In the genomic region with DNA sequence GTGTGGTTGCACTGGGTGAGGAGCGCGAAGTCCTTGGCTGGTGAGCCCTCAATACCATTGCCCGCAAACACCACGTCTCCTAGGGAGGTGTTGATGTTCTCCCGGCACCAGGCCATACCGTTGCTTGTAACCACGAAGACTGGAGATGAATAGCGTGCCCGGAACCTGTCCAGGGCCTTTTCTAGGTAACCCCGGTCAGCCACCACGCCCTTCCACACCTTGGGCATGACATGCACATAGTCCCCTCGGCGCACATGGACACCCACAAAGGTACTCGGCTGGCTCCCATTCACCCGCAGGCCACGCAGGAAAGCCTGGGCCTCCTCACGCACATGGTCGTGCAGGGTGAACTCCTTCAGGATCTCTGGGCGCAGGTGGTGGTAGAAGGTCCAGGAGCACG, we compare ENCODE assay signal across 6 mouse cellular contexts. TPM values are rescaled to one million over a fixed set of nuclear protein-coding genes. Genes with fewer than 3 reads are reported as not detected.
"Had no signal": no experiment of that assay in that cellular context is flagged by ENCODE, and none has a peak within 500 bp of the region (broad histone marks: within the 10 kb centered on the region; RNA-seq: fewer than 3 reads in every experiment).

No protein-coding gene starts in this region.

RNA-seq across cellular contexts. Expression of gene Fut2, which starts 15.7 kb away (rescaled TPM):
- polyA plus RNA-seq: spleen, adult 2 months had no signal

RNA-seq across cellular contexts. Expression of gene Izumo1, which starts 28.9 kb away (rescaled TPM):
- polyA plus RNA-seq: midbrain, embryonic 14.5 days; midbrain, embryonic 16.5 days; neural tube, embryonic 12.5 days; neural tube, embryonic 14.5 days had no signal

RNA-seq across cellular contexts. Expression of gene Ntn5, which starts 33.3 kb away (rescaled TPM):
- polyA plus RNA-seq: liver, embryonic 16.5 days; neural tube, embryonic 14.5 days had no signal
